Mouse (Mus musculus) heart, adult 8-10 months (tissue): Measurements from ENCODE around the gene Igf1r. TPM values are rescaled to one million over a fixed set of nuclear protein-coding genes. Genes with fewer than 3 reads are reported as not detected.

Experiments used
- DNase-seq: peaks from one replicate; pipeline ENCODE4 v3.0.0; 2022; ENCODE audit warnings: low spot score
- total RNA-seq, 4 experiments: library from RNA; stranded (reverse); gene quantifications; 2 replicates each; pipeline ENCODE4 v1.2.4; 2022

Igf1r gene
- total RNA-seq, 4 experiments from 2014 or later: 10.3 to 17.3 (median 14.4) TPM

GRCm38 (mm10) chr7:68075401-68075800 is 122.8 kb downstream of the Igf1r start:
- no peak for DNase-seq

DNA sequence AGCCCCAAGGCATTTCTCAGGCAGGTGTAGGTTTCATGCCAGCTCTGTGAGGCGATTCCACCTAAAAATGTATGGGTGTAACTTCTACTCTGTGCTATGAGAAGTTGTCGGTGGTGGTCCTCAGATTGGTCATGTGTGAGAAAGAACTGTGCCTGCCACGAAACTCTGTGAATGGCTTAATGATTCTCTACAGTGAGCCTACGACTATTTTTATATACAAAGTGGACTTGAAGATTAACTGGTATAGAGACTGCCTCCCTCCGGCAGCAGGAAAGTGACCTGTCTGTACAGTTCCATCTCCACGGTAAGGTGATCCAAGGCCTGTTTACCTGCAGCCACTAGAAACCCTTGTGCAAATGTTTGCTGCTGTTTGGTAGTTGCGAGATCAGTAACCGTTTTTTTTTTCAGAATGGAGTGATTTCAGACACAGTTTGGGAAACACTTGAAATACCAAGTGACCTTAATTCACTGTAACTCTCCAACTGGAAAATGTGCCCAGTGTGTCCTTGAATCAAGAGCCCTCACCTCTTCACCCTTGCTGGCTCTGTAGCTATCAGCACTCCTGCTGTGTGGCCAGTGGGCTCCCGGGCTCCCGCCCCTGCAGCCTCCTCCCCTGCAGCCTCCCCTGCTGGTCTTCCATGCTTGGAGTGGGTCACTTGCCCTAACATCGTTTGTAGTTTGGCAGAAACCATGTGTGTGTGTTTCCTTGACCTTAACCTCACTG is 127.7 kb downstream of the Igf1r start:
- DNase-seq: no peak

GRCm38 (mm10) chr7:68085338-68085737 is 132.7 kb downstream of the Igf1r start:
- peak; percentile 49 for DNase-seq

- DNase-seq: peak; percentile 46
Measured at GRCm38 (mm10) chr7:68085870-68086341, 133.3 kb downstream of the Igf1r start.

DNA sequence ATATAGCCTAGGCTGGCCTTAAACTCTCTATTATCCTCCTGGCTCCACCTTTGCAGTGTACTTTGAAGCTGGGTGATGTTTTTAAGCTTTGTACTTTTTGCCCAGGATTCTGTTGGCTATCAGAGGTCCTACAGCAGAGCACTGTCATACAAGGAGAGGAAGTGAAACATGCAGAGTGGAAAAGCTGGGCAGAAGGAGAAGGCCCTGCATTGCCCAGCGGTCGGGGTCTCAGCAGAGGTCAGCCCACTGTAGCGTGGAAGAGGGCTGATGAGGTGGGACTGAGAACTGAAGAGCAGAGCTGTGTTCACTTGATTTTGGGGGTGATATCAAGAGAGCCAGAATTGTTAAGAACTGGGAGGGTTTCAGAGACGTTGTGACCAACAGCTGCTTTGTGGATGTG is 134.9 kb downstream of the Igf1r start:
- no peak for DNase-seq

GRCm38 (mm10) chr7:68088825-68089224 is 136.2 kb downstream of the Igf1r start:
- no peak for DNase-seq

DNA sequence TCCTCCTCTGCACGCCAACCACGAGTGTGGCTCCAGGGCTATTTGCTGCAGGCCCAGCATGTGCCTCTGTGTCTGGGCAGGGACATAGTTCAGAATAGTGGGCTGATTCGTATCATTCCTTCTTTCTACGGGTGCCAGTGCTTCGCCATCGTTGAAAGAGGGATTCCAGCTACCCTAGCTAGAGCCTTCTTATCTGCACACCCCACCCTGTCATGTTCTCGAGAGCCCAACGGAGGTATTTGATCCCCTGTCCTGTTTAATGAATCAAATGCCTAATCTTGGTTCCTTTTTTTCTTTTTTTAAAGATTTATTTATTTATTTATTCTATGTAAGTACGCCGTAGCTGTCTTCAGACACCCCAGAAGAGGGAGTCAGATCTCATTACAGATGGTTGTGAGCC is 137.1 kb downstream of the Igf1r start:
- no peak for DNase-seq

DNA sequence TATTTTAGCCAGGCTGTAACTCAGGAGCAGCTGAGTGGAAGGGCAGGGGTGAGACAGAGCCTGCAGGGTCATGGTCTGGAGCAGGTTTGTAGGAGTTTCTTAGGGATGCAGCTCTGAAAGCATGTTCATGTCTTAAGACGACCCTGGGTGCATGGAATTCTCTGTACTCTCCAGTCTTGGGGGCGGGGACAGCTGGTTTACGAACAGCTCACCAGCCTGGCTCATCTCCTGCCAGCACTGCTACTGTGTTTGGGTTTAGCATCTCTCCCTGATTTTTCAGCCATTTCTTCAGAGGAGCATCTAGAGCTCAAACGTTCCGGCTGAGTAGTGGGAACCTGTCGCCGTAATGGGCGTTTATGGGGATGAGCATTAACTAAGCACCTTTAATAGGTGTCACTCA is 137.9 kb downstream of the Igf1r start:
- no peak for DNase-seq

- no peak for DNase-seq
Measured at GRCm38 (mm10) chr7:68092304-68092978, 139.8 kb downstream of the Igf1r start.

DNA sequence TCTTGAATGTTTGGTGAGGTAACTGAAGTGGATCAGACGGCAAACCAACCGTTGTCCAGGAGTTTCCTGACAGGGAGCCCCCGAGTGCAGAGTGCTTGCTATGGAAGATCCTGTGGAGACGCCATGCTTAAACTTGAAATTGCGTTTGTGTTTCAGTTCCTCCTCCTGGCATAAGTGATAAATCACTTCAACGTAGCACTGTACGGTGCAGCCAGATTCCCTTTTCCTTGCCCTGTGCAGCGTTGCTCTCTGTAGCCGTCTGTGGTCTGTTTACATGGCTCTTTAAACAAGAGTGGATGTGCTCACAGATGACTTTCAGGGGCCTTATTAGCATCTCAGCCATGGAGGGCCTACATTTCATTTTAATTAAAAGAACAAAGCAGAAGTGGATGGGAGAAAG is 141.2 kb downstream of the Igf1r start:
- DNase-seq: no peak

GRCm38 (mm10) chr7:68095574-68095973 is 142.9 kb downstream of the Igf1r start:
- no peak for DNase-seq

DNA sequence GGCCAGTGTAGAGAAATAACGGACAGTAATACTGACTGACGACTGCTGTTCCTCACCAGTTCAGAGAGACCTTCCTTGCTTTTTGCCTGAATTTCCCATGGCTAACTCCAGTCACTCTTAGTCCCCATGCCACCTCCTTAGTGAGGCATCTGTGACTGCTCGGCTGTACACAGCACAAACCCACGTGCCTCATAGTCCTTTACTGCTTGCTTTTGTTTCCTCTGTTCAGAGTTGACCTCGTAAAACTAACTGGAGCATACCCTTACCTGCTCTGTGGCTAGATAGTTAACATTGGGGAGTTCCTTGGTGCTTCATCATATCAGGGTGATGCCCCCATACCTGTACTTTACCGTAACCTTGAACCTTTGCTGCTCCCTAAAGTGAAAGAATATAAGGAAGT is 143.8 kb downstream of the Igf1r start:
- DNase-seq: no peak

- no peak for DNase-seq
Measured at GRCm38 (mm10) chr7:68097081-68097836, 144.6 kb downstream of the Igf1r start.

GRCm38 (mm10) chr7:68098098-68098497 is 145.5 kb downstream of the Igf1r start:
- no peak for DNase-seq

DNA sequence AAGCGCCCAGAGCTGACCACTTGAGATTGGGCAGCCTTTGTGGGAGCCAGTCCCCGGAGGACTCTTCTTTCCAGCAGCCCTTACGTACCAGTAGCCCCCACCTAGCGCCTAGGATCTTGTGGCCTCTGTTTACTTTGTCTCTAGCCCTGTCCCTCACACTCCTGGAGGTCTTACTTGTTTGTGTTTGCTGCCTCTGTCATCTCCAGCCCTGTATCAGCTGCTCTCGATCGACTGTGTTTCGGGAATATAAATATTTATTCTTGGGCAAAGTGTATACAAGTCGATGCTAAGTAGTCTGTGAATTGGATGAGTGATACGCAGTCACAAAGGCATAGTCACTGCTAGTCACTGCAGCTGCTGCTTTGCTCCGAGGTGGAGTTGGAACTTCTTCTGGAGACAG is 147.8 kb downstream of the Igf1r start:
- DNase-seq: no peak

DNA sequence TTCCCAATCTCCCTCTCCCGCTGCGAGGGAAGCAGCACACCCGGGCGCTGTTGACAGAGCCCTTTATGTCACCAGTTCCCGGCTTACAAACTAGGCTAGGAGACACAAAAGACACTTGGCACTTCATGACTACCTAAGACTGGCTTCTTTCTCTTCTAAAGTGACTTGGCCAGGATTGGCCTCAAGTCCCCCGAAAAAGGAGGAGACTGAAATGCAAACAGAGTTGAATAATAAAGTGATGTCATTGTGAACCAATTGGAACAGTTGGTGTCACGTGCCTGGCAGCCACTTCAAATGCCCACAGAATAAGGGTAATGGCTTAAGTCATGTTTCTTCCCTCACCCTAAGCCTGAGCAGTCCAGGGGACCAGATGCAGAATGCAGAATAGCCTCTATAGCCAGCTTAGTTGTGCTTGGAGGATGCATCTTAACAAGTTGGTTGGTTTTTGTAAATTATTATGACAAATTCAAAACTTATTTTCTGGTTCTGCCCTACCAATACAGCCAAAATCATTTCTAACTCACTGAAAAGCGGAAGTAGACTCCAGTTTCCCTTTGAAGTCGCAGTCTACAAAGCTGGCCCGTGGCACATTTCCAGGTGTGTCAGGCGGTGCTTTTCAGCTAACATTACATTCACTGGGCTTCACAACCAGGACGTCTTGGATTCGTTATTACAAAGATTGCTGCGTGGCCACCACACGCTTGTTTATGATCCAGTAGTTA is 150.0 kb downstream of the Igf1r start:
- DNase-seq: peak; percentile 23

- no peak for DNase-seq
Measured at GRCm38 (mm10) chr7:68103178-68103530, 150.5 kb downstream of the Igf1r start.

- no peak for DNase-seq
Measured at GRCm38 (mm10) chr7:68111532-68111931, 158.9 kb downstream of the Igf1r start.

GRCm38 (mm10) chr7:68112582-68112981 is 160.0 kb downstream of the Igf1r start:
- DNase-seq: no peak

- DNase-seq: no peak
Measured at GRCm38 (mm10) chr7:68114364-68114763, 161.7 kb downstream of the Igf1r start.

DNA sequence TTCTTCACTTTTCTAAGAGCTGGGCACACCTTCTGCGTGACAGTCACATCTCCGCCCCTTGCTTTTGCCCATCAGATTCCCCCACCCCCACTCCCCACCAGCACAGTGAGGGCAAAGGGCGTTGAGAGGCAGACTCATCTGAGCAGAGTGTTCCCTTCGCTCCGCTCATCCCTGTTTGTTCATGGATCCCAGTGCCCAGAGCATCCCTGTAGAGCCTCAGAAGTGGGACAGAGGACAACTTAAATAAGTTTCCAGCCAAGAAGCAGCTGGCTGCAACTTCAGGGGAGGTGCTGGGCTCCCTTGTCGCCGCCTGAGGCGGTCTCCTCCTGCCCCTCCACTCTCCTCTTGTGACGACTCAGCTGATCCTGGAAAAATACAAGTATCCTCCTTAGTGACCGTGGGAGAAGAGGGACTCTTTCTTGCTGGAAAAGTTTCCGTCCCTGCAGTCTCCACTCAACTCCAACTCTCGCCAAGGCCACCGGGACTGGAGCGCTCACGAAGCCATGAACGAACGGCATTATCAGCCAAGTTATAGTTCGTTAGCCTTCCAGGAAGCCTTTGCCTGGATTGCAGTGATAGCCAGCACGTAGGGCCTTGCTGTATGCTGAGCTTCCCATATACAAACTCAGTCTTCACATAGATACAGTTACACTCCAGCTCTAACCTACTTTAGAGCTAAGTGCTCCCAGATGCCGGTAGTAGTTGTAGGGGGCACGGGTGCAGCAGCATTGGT is 162.5 kb downstream of the Igf1r start:
- DNase-seq: peak; percentile 23
